Mouse (Mus musculus) lung, postnatal 0 days (tissue): ENCODE results near the gene Erc2. TPM values are rescaled to one million over a fixed set of nuclear protein-coding genes. Genes with fewer than 3 reads are reported as not detected.

Experiments
- ATAC-seq: fragments of 200-750 bp; cut with Nextera tagmentation; 2 replicates; pipeline ENCODE4 v1.8.0; 2017; ENCODE audit warnings: moderate library complexity
- DNase-seq: peaks from one replicate; pipeline ENCODE4 v3.0.0-alpha.2; 2016; ENCODE audit warnings: low spot score
- H3K27ac ChIP-seq: fragments of 300-500 bp; sonication (generic); 2 replicates; pipeline ENCODE4 v1.5.1; 2014; ENCODE audit warnings: antibody characterized with exemption, mild to moderate bottlenecking, low read length, mixed read lengths
- H3K27me3 ChIP-seq: fragments of 300-500 bp; sonication (generic); replicated peaks from 2 replicates; pipeline ENCODE4 v1.6.1; 2014; ENCODE audit warnings: low read length, mixed read lengths; ENCODE audit not compliant: insufficient read depth
- H3K36me3 ChIP-seq: fragments of 300-500 bp; sonication (generic); 2 replicates; pipeline ENCODE4 v1.6.1; 2014; ENCODE audit warnings: low read length, mixed read lengths; ENCODE audit not compliant: insufficient read depth
- H3K4me1 ChIP-seq: fragments of 300-500 bp; sonication (generic); 2 replicates; pipeline ENCODE4 v1.6.1; 2014; ENCODE audit warnings: antibody characterized with exemption, low read depth, low read length, mixed read lengths; ENCODE audit not compliant: insufficient read depth
- H3K4me2 ChIP-seq: fragments of 300-500 bp; sonication (generic); replicated peaks from 2 replicates; pipeline ENCODE4 v1.6.1; 2014; ENCODE audit warnings: low read depth, mild to moderate bottlenecking, low read length, moderate library complexity, mixed read lengths
- H3K4me3 ChIP-seq: fragments of 300-500 bp; sonication (generic); 2 replicates; pipeline ENCODE4 v1.5.1; 2014; ENCODE audit warnings: low read depth, low read length
- H3K9ac ChIP-seq: fragments of 300-500 bp; sonication (generic); replicated peaks from 2 replicates; pipeline ENCODE4 v1.6.1; 2014; ENCODE audit warnings: low read depth, mild to moderate bottlenecking
- H3K9me3 ChIP-seq: fragments of 300-500 bp; sonication (generic); 2 replicates; pipeline ENCODE4 v1.6.1; 2016; ENCODE audit warnings: low read length, mixed read lengths
- CTCF ChIP-seq: IDR thresholded peaks from 2 replicates; pipeline ENCODE4 v1.5.1; 2016; ENCODE audit warnings: antibody characterized with exemption, mild to moderate bottlenecking
- EP300 ChIP-seq: IDR thresholded peaks from 2 replicates; pipeline ENCODE4 v1.6.1; 2016; ENCODE audit warnings: antibody characterized with exemption, mild to moderate bottlenecking, control low read depth
- WGBS: fragments of 180-500 bp; shearing (Covaris S2); extraction: QIAGEN DNeasy Blood & Tissue Kit; methylation state at CpG from one replicate; pipeline ENCODE4 v1.1.7; 2014; 5-methylcytosine and 5-hydroxymethylcytosine counted together
- polyA plus RNA-seq: library from polyadenylated mRNA; unstranded; fragments of >200 nt; fragmentation: Nextera tagmentation; extraction: Ambion mirVana; gene quantifications from 2 replicates; pipeline ENCODE4 v1.2.1, GENCODE M21; 2015

The Erc2 gene
- polyA plus RNA-seq, 1 experiment from 2014 or later: 1.9 TPM

DNA sequence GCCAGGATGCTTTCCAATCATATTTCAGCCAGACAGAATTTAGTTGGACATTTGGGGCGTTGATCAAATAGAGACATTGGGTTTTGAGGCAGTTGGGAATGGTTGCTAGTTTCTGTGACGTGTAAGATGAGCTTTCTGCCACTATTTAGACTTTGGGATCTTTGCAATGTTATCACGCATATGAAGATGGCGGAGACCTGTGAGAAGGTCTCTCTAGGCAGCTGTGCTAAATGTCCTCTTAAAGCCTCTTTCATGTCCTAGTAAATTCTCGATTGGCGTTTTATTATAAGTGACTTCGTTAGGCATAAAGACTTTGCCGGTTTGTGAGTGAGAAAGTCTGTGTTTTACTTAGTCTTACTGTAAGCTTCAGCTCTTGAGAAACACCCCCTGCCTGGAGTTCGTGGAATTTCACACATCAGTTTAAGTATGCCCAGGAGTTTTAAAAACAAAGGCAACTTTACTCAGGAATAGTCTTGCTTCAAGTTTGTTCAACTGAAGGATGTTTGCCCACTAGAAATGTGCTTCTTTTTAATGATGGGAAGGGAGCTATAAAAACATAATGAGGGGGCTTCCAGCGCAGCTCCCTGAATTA, 186.4 kb downstream of the Erc2 start:
- no peak overlapping the region for H3K4me2 ChIP-seq
- 37% methylated on average over 10 of the region's 10 CpGs for WGBS
- no peak for DNase-seq
- no peaks in the 10 kb centered on the region for H3K27me3 ChIP-seq
- H3K9ac ChIP-seq: no peak overlapping the region
- H3K4me3 ChIP-seq: no peak overlapping the region
- no peak overlapping the region for H3K27ac ChIP-seq
- H3K36me3 ChIP-seq: no peaks in the 10 kb centered on the region
- no peaks in the 10 kb centered on the region for H3K4me1 ChIP-seq
- no peaks in the 10 kb centered on the region for H3K9me3 ChIP-seq
- TF ChIP-seq EP300 (no peak), CTCF (no peak)
- ATAC-seq: no peak

- no peaks in the 10 kb centered on the region for H3K9me3 ChIP-seq
- no peak overlapping the region for H3K27ac ChIP-seq
- H3K4me3 ChIP-seq: no peak overlapping the region
- DNase-seq (peak; percentile 42), ATAC-seq (peak; percentile 55; the same call in 1 of the 2 replicates)
- H3K9ac ChIP-seq: no peak overlapping the region
- 30% methylated on average over 7 of the region's 7 CpGs for WGBS
- no peak overlapping the region for H3K4me2 ChIP-seq
- H3K4me1 ChIP-seq: no peaks in the 10 kb centered on the region
- H3K27me3 ChIP-seq: no peaks in the 10 kb centered on the region
- H3K36me3 ChIP-seq: no peaks in the 10 kb centered on the region
- TF ChIP-seq CTCF: no peak
- no peak for TF ChIP-seq EP300
These were observed 188.6 kb downstream of the Erc2 start for GRCm38 (mm10) chr14:27810790-27811189.

- Histone ChIP-seq H3K4me1 (no peaks in the 10 kb centered on the region), H3K36me3 (no peaks in the 10 kb centered on the region), H3K4me2 (no peak overlapping the region), H3K9me3 (no peaks in the 10 kb centered on the region), H3K27me3 (no peaks in the 10 kb centered on the region), H3K27ac (no peak overlapping the region), H3K9ac (no peak overlapping the region), H3K4me3 (no peak overlapping the region)
- WGBS: 76% methylated on average over 3 of the region's 3 CpGs
- DNase-seq (peak; percentile 20), ATAC-seq (0 out of 2 replicates have a peak, but pooled peaks have one; percentile 19)
- TF ChIP-seq CTCF: no peak
- TF ChIP-seq EP300: no peak
These were observed 189.4 kb downstream of the Erc2 start for GRCm38 (mm10) chr14:27811649-27812048.

DNA sequence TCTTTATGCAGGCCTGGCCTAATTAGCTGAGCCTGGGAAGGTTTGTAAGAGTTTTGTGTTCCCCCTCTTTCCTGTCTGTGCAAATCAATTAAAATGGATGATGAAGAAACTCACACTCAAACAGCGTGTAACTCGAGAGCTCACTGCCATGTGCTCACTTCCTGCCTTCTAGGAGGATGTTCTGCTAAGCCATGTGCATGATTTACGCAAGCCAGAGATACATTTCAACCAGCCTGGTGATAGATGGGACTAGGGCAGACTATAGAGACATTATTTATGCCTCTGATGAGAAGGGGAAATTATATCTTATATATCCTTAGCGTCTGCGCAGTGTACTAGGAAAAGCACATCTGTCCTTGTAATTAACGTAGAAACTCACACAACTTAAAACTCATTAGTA, 193.5 kb downstream of the Erc2 start:
- H3K27ac ChIP-seq: no peak overlapping the region
- ATAC-seq (no peak), DNase-seq (no peak)
- WGBS: 67% methylated on average over 6 of the region's 6 CpGs
- no peak for TF ChIP-seq CTCF
- TF ChIP-seq EP300: no peak
- H3K4me3 ChIP-seq: no peak overlapping the region
- H3K9me3 ChIP-seq: no peaks in the 10 kb centered on the region
- H3K27me3 ChIP-seq: no peaks in the 10 kb centered on the region
- no peaks in the 10 kb centered on the region for H3K36me3 ChIP-seq
- no peaks in the 10 kb centered on the region for H3K4me1 ChIP-seq
- H3K9ac ChIP-seq: no peak overlapping the region
- H3K4me2 ChIP-seq: no peak overlapping the region

DNA sequence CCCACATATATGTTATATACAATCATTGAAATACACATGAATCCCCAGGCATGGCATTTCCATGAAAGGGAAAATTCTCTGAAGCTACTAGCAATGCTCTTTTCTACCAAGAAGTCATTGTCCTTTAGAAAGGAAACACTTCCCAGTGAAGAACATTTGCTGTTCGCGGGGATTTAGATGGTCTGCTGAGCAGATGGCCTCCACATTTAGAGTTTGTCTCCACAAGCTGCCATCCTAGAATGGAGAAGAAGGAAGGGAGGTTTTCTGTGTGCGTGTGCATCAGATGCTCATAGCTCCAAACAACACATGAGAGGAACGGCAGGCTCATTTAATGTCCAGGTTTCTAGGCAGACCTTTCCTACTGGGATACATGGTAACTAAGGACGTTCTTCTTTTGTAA, 196.8 kb downstream of the Erc2 start:
- DNase-seq (no peak), ATAC-seq (no peak)
- Histone ChIP-seq H3K9me3 (no peaks in the 10 kb centered on the region), H3K27me3 (no peaks in the 10 kb centered on the region), H3K27ac (no peak overlapping the region), H3K4me3 (no peak overlapping the region), H3K4me1 (no peaks in the 10 kb centered on the region), H3K9ac (no peak overlapping the region), H3K36me3 (no peaks in the 10 kb centered on the region), H3K4me2 (no peak overlapping the region)
- no peak for TF ChIP-seq CTCF
- TF ChIP-seq EP300: no peak
- WGBS: 94% methylated on average over 5 of the region's 5 CpGs

GRCm38 (mm10) chr14:27821801-27822200, 199.6 kb downstream of the Erc2 start:
- no peak overlapping the region for H3K4me2 ChIP-seq
- no peaks in the 10 kb centered on the region for H3K9me3 ChIP-seq
- H3K27ac ChIP-seq: no peak overlapping the region
- H3K27me3 ChIP-seq: no peaks in the 10 kb centered on the region
- 0 out of 2 replicates have a peak, but pooled peaks have one; percentile 21 for TF ChIP-seq CTCF
- TF ChIP-seq EP300: no peak
- ATAC-seq (no peak), DNase-seq (peak; percentile 18)
- H3K4me3 ChIP-seq: no peak overlapping the region
- H3K9ac ChIP-seq: no peak overlapping the region
- no peaks in the 10 kb centered on the region for H3K36me3 ChIP-seq
- no peaks in the 10 kb centered on the region for H3K4me1 ChIP-seq

- H3K4me1 ChIP-seq: no peaks in the 10 kb centered on the region
- H3K4me3 ChIP-seq: no peak overlapping the region
- no peaks in the 10 kb centered on the region for H3K9me3 ChIP-seq
- no peak overlapping the region for H3K27ac ChIP-seq
- no peak for TF ChIP-seq EP300
- ATAC-seq (no peak), DNase-seq (no peak)
- no peak overlapping the region for H3K4me2 ChIP-seq
- no peaks in the 10 kb centered on the region for H3K36me3 ChIP-seq
- WGBS: 79% methylated on average over 6 of the region's 6 CpGs
- H3K27me3 ChIP-seq: no peaks in the 10 kb centered on the region
- H3K9ac ChIP-seq: no peak overlapping the region
These were observed 200.3 kb downstream of the Erc2 start for GRCm38 (mm10) chr14:27822566-27822965.
